In the genomic region with DNA sequence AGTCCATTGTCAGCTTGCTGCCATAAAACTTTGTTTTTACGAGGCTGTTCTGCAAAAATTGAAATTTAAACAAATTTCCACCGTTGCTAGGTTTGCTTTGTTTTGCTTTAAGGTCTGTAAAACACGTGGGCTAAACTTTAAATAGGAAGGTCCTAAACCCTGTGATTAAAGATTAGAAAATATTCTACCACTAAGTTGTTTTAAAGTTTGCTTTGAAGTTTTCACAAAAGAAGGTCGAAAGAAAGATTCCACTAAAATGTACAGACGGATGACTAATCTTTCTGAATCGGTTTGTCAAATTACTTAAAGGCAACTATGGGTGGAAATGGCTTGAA, we compare ENCODE assay signal across 8 mouse cellular contexts. TPM values are rescaled to one million over a fixed set of nuclear protein-coding genes. Genes with fewer than 3 reads are reported as not detected.
DNase-seq lines count a peak whose midpoint lies in the region; ATAC-seq and TF ChIP-seq lines count a peak whose summit lies in the region.

Gene Cd24a (plus strand): TSS at position 288 of the 335 bp plus-strand sequence.

- peak within 1 kb of the TSS; percentile 42 for H3K4me3 ChIP-seq in cerebellum, adult 2 months (replicated peaks; ENCODE audit: insufficient read depth, low read depth, low read length)
- H3K4me3 ChIP-seq in spleen, adult 2 months (ENCODE audit: extremely low read depth, insufficient read depth, insufficient read length), result peak within 1 kb of the TSS; percentile 72
- peak within 1 kb of the TSS; percentile 63 for H3K4me3 ChIP-seq in heart, postnatal 0 days (ENCODE audit: low read depth, low read length)
- H3K4me3 ChIP-seq in liver, embryonic 16.5 days (ENCODE audit: low read depth, low read length), result peak within 1 kb of the TSS; percentile 94

- H3K27ac ChIP-seq in cerebellum, adult 2 months (ENCODE audit: insufficient read depth, low read length), result no peak within 1 kb of the TSS
- H3K27ac ChIP-seq in spleen, adult 2 months (ENCODE audit: insufficient read depth, low read length), result peak within 1 kb of the TSS; percentile 95
- H3K27ac ChIP-seq in heart, postnatal 0 days (ENCODE audit: low read depth), result peak within 1 kb of the TSS; percentile 63
- peak within 1 kb of the TSS; percentile 98 for H3K27ac ChIP-seq in liver, embryonic 16.5 days (ENCODE audit: low read length)

- no peaks in the 10 kb centered on the region for H3K9me3 ChIP-seq in heart, postnatal 0 days (replicated peaks; ENCODE audit: control insufficient read depth, low read length)
- H3K9me3 ChIP-seq in liver, embryonic 16.5 days (replicated peaks; ENCODE audit: control insufficient read depth, low read length), result no peaks in the 10 kb centered on the region

- no peak for DNase-seq in cerebellum, adult 2 months
- no peak for DNase-seq in cerebellum, adult 9-10 months
- DNase-seq in spleen, adult 2 months (ENCODE audit: low read depth in 1 of 2, low spot score in 2 of 2), result no peak
- DNase-seq in spleen, postnatal 4 days (ENCODE audit: low spot score in 2 of 2), result no peak
- DNase-seq in heart, postnatal 0 days (ENCODE audit: low spot score), result no peak
- DNase-seq in right cerebral cortex, postnatal 14 days, result no peak
- DNase-seq in urinary bladder, postnatal 36 days (ENCODE audit: low spot score in 2 of 2), result no peak

- peaks cover 4% of the 10 kb centered on the region; the same call in 1 of the 2 replicates for H3K27me3 ChIP-seq in cerebellum, adult 2 months (ENCODE audit: control insufficient read depth, insufficient read depth, low read length)
- H3K27me3 ChIP-seq in spleen, adult 2 months (ENCODE audit: control insufficient read depth, insufficient read depth, low read length), result peaks cover 2% of the 10 kb centered on the region; the same call in 1 of the 2 replicates
- H3K27me3 ChIP-seq in heart, postnatal 0 days (ENCODE audit: control insufficient read depth, insufficient read depth, low read length), result peaks cover 10% of the 10 kb centered on the region; the same call in 1 of the 2 replicates
- no peaks in the 10 kb centered on the region for H3K27me3 ChIP-seq in liver, embryonic 16.5 days (ENCODE audit: control insufficient read depth, insufficient read depth, low read depth, low read length)

- no peak for TF ChIP-seq EP300 in heart, postnatal 0 days (IDR thresholded peaks at IDR 0.05; ENCODE audit: low read depth)

- peak within 1 kb of the TSS; percentile 57 for H3K9ac ChIP-seq in heart, postnatal 0 days (replicated peaks; ENCODE audit: low read depth, low read length)
- peak within 1 kb of the TSS; percentile 99 for H3K9ac ChIP-seq in liver, embryonic 16.5 days (ENCODE audit: low read depth, low read length)

- no peak for TF ChIP-seq CTCF in cerebellum, adult 2 months (IDR thresholded peaks at IDR 0.05; ENCODE audit: borderline replicate concordance, insufficient read depth, low read depth, low read length)
- no peak for TF ChIP-seq CTCF in spleen, adult 2 months (IDR thresholded peaks at IDR 0.05; ENCODE audit: extremely low read depth, insufficient read depth, insufficient read length, insufficient replicate concordance)
- no peak for TF ChIP-seq CTCF in heart, postnatal 0 days (IDR thresholded peaks at IDR 0.05; ENCODE audit: low read depth)

- no peak for ATAC-seq in heart, postnatal 0 days (ENCODE audit: insufficient read depth, low read depth)
- no peak for ATAC-seq in liver, embryonic 16.5 days (ENCODE audit: low read depth)

- TF ChIP-seq POLR2A in cerebellum, adult 2 months (IDR thresholded peaks at IDR 0.05; ENCODE audit: borderline replicate concordance, insufficient read depth, low read length), result no peak
- no peak for TF ChIP-seq POLR2A in spleen, adult 2 months (IDR thresholded peaks at IDR 0.05; ENCODE audit: low read depth, low read length)

- peak within 1 kb of the TSS; percentile 94 for H3K4me2 ChIP-seq in heart, postnatal 0 days (ENCODE audit: low read depth, low read length)
- H3K4me2 ChIP-seq in liver, embryonic 16.5 days (ENCODE audit: low read depth, low read length), result peak within 1 kb of the TSS; percentile 87

- 2% methylated on average over 6 of the region's 6 CpGs for WGBS in cerebellum, adult 2 months
- WGBS in spleen, adult 2 months, result 2% methylated on average over 6 of the region's 6 CpGs
- 1% methylated on average over 6 of the region's 6 CpGs for WGBS in heart, postnatal 0 days
- 2% methylated on average over 6 of the region's 6 CpGs for WGBS in liver, embryonic 16.5 days (ENCODE audit: insufficient replicate concordance)

- no peaks in the 10 kb centered on the region for H3K36me3 ChIP-seq in spleen, adult 2 months (ENCODE audit: control insufficient read depth, insufficient read depth, low read length)
- H3K36me3 ChIP-seq in heart, postnatal 0 days (replicated peaks; ENCODE audit: control insufficient read depth, insufficient read depth, low read length), result no peaks in the 10 kb centered on the region
- peaks cover 26% of the 10 kb centered on the region for H3K36me3 ChIP-seq in liver, embryonic 16.5 days (ENCODE audit: control insufficient read depth, insufficient read depth)

- no peaks in the 10 kb centered on the region for H3K4me1 ChIP-seq in cerebellum, adult 2 months (ENCODE audit: control insufficient read depth, insufficient read depth, low read length)
- peaks cover 7% of the 10 kb centered on the region; the same call in 1 of the 2 replicates for H3K4me1 ChIP-seq in spleen, adult 2 months (ENCODE audit: control insufficient read depth, insufficient read depth, insufficient read length)
- H3K4me1 ChIP-seq in heart, postnatal 0 days (ENCODE audit: control insufficient read depth, insufficient read depth), result 0 out of 2 replicates have a peak, but pooled peaks cover 4% of the 10 kb centered on the region
- peaks cover 30% of the 10 kb centered on the region for H3K4me1 ChIP-seq in liver, embryonic 16.5 days (ENCODE audit: control insufficient read depth, low read depth, low read length)

RNA-seq across cellular contexts. Expression of gene Cd24a, which starts in this region (rescaled TPM):
- polyA plus RNA-seq in cerebellum, adult 2 months (2012; rRNA removed), result 26.4 and 39.5 TPM in 2 replicates
- polyA plus RNA-seq in spleen, adult 2 months (2012; rRNA removed), result 418 and 468 TPM in 2 replicates
- 44.3 and 62.2 TPM in 2 replicates for total RNA-seq in heart, postnatal 0 days (2014; rRNA removed; ENCODE audit: low replicate concordance)
- polyA plus RNA-seq in heart, postnatal 0 days (2015; fragmentation: Nextera tagmentation; extraction: Ambion mirVana), result 32.9 and 33.7 TPM in 2 replicates
- 927 and 938 TPM in 2 replicates for polyA plus RNA-seq in liver, embryonic 16.5 days (2015; fragmentation: Nextera tagmentation; extraction: Ambion mirVana)

Comparison
In these comparisons a context has a peak if more than half of its experiments do, and no peak if none do; other contexts are left out.
1. RNA of gene Cd24a (polyA plus RNA-seq): 927 to 938 TPM in liver, embryonic 16.5 days and 418 to 468 TPM in spleen, adult 2 months; 26.4 to 39.5 TPM in cerebellum, adult 2 months and 32.9 to 33.7 TPM in heart, postnatal 0 days; every median in the first group is over 10 times any median in the second.
2. H3K4me3 ChIP-seq: peak in every context shown above with its lines; median percentile 94 in liver, embryonic 16.5 days; 72 in spleen, adult 2 months; 63 in heart, postnatal 0 days; 42 in cerebellum, adult 2 months.